Mouse (Mus musculus): ENCODE measurements around the gene Ddx19b. TPM values are rescaled to one million over a fixed set of nuclear protein-coding genes. Genes with fewer than 3 reads are reported as not detected.
"Not testable (repeated sequence)": the region's sequence is repeated elsewhere in the genome, so short reads cannot be mapped to it uniquely, and the experiment has no call there.

The Ddx19b gene
- polyA plus RNA-seq, 1 experiment from 2014 or later, result 7.2 TPM

- H3K9ac ChIP-seq (ENCODE audit: low read length); H3K27ac ChIP-seq (ENCODE audit: low read length); H3K4me2 ChIP-seq (ENCODE audit: low read depth, low read length); H3K9me3 ChIP-seq (ENCODE audit: control insufficient read depth, low read length); H3K4me3 ChIP-seq (ENCODE audit: low read length); ATAC-seq (ENCODE audit: low read depth); H3K36me3 ChIP-seq (ENCODE audit: control insufficient read depth, insufficient read depth, low read length); H3K27me3 ChIP-seq (ENCODE audit: control insufficient read depth, insufficient read depth, low read depth, low read length); H3K4me1 ChIP-seq (replicated peaks; ENCODE audit: control insufficient read depth, insufficient read depth, low read length): not testable (repeated sequence)
- 91% methylated on average over 7 of the region's 7 CpGs for WGBS
These were observed 73.0 kb downstream of the Ddx19b start for GRCm38 (mm10) chr8:110958553-110958952.

GRCm38 (mm10) chr8:110958135-110958534 lies 73.4 kb downstream of the Ddx19b start:
- Histone ChIP-seq H3K4me3 (ENCODE audit: low read length) (no peak overlapping the region), H3K27me3 (ENCODE audit: control insufficient read depth, insufficient read depth, low read depth, low read length) (no peaks in the 10 kb centered on the region), H3K4me2 (ENCODE audit: low read depth, low read length) (no peak overlapping the region), H3K9me3 (ENCODE audit: control insufficient read depth, low read length) (no peaks in the 10 kb centered on the region), H3K27ac (ENCODE audit: low read length) (no peak overlapping the region), H3K36me3 (ENCODE audit: control insufficient read depth, insufficient read depth, low read length) (peaks cover 7% of the 10 kb centered on the region; the same call in 1 of the 2 replicates), H3K4me1 (replicated peaks; ENCODE audit: control insufficient read depth, insufficient read depth, low read length) (no peaks in the 10 kb centered on the region), H3K9ac (ENCODE audit: low read length) (no peak overlapping the region)
- WGBS, result 88% methylated on average over 5 of the region's 5 CpGs
- ATAC-seq (ENCODE audit: low read depth), result no peak

GRCm38 (mm10) chr8:110957471-110957870 lies 74.1 kb downstream of the Ddx19b start:
- Histone ChIP-seq H3K4me2 (ENCODE audit: low read depth, low read length) (no peak overlapping the region), H3K9me3 (ENCODE audit: control insufficient read depth, low read length) (no peaks in the 10 kb centered on the region), H3K9ac (ENCODE audit: low read length) (no peak overlapping the region), H3K36me3 (ENCODE audit: control insufficient read depth, insufficient read depth, low read length) (peaks cover 7% of the 10 kb centered on the region; the same call in 1 of the 2 replicates), H3K27ac (ENCODE audit: low read length) (no peak overlapping the region), H3K27me3 (ENCODE audit: control insufficient read depth, insufficient read depth, low read depth, low read length) (no peaks in the 10 kb centered on the region), H3K4me3 (ENCODE audit: low read length) (no peak overlapping the region), H3K4me1 (replicated peaks; ENCODE audit: control insufficient read depth, insufficient read depth, low read length) (no peaks in the 10 kb centered on the region)
- no peak for ATAC-seq (ENCODE audit: low read depth)
- WGBS, result 87% methylated on average over 19 of the region's 19 CpGs

GRCm38 (mm10) chr8:110956619-110957450 lies 74.7 kb downstream of the Ddx19b start:
- Histone ChIP-seq H3K36me3 (ENCODE audit: control insufficient read depth, insufficient read depth, low read length) (peaks cover 7% of the 10 kb centered on the region; the same call in 1 of the 2 replicates), H3K4me1 (replicated peaks; ENCODE audit: control insufficient read depth, insufficient read depth, low read length) (no peaks in the 10 kb centered on the region)

GRCm38 (mm10) chr8:110954776-110955175 lies 76.8 kb downstream of the Ddx19b start:
- no peak overlapping the region for H3K4me2 ChIP-seq (ENCODE audit: low read depth, low read length)
- H3K36me3 ChIP-seq (ENCODE audit: control insufficient read depth, insufficient read depth, low read length), result peaks cover 7% of the 10 kb centered on the region; the same call in 1 of the 2 replicates
- H3K4me3 ChIP-seq (ENCODE audit: low read length), result no peak overlapping the region
- no peaks in the 10 kb centered on the region for H3K27me3 ChIP-seq (ENCODE audit: control insufficient read depth, insufficient read depth, low read depth, low read length)
- 67% methylated on average over 8 of the region's 8 CpGs for WGBS
- no peaks in the 10 kb centered on the region for H3K4me1 ChIP-seq (replicated peaks; ENCODE audit: control insufficient read depth, insufficient read depth, low read length)
- no peaks in the 10 kb centered on the region for H3K9me3 ChIP-seq (ENCODE audit: control insufficient read depth, low read length)
- no peak for ATAC-seq (ENCODE audit: low read depth)
- no peak overlapping the region for H3K9ac ChIP-seq (ENCODE audit: low read length)
- H3K27ac ChIP-seq (ENCODE audit: low read length), result no peak overlapping the region

More at GRCm38 (mm10) chr8:110956619-110957450, 74.7 kb downstream of the Ddx19b start:
- no peaks in the 10 kb centered on the region for H3K9me3 ChIP-seq (ENCODE audit: control insufficient read depth, low read length)
- H3K9ac ChIP-seq (ENCODE audit: low read length), result no peak overlapping the region
- WGBS, result 83% methylated on average over 15 of the region's 15 CpGs
- H3K27me3 ChIP-seq (ENCODE audit: control insufficient read depth, insufficient read depth, low read depth, low read length), result no peaks in the 10 kb centered on the region
- H3K4me2 ChIP-seq (ENCODE audit: low read depth, low read length), result no peak overlapping the region
- no peak overlapping the region for H3K4me3 ChIP-seq (ENCODE audit: low read length)
- no peak overlapping the region for H3K27ac ChIP-seq (ENCODE audit: low read length)
- no peak for ATAC-seq (ENCODE audit: low read depth)

Small RNA genes lying within 50 kb of the gene (microRNA-seq; reads per million reads assigned to microRNA genes)
- gene Gm24103 (not detected), gene Mir3473d (0.59 reads per million)

Other genes starting within 250 kb of the Ddx19b start
- gene Il34, start 225.8 kb downstream of the Ddx19b start, polyA plus RNA-seq (2015; fragmentation: Nextera tagmentation; extraction: Ambion mirVana), result 4.9 and 6.5 TPM in 2 replicates
- 73.9 and 74.9 TPM in 2 replicates for gene Cog4, start 185.2 kb downstream of the Ddx19b start, polyA plus RNA-seq (2015; fragmentation: Nextera tagmentation; extraction: Ambion mirVana)
- gene Sf3b3, start 185.0 kb downstream of the Ddx19b start, polyA plus RNA-seq (2015; fragmentation: Nextera tagmentation; extraction: Ambion mirVana), result 132 and 140 TPM in 2 replicates
- 9.8 and 10.6 TPM in 2 replicates for gene Fuk, start 129.3 kb downstream of the Ddx19b start, polyA plus RNA-seq (2015; fragmentation: Nextera tagmentation; extraction: Ambion mirVana)
- 17.6 and 19.5 TPM in 2 replicates for gene St3gal2, start 111.8 kb downstream of the Ddx19b start, polyA plus RNA-seq (2015; fragmentation: Nextera tagmentation; extraction: Ambion mirVana)
- gene Ddx19a, start 34.0 kb downstream of the Ddx19b start, polyA plus RNA-seq (2015; fragmentation: Nextera tagmentation; extraction: Ambion mirVana), result 12.9 and 13.5 TPM in 2 replicates
- 47.2 and 50.9 TPM in 2 replicates for gene Aars, start 1.4 kb upstream of the Ddx19b start, polyA plus RNA-seq (2015; fragmentation: Nextera tagmentation; extraction: Ambion mirVana)
- 2.1 and 5.4 TPM in 2 replicates for gene Exosc6, start 24.6 kb upstream of the Ddx19b start, polyA plus RNA-seq (2015; fragmentation: Nextera tagmentation; extraction: Ambion mirVana)
- not detected in 2 replicates for gene Clec18a, start 60.7 kb upstream of the Ddx19b start, polyA plus RNA-seq (2015; fragmentation: Nextera tagmentation; extraction: Ambion mirVana)
- 9.2 and 9.6 TPM in 2 replicates for gene Pdpr, start 62.9 kb upstream of the Ddx19b start, polyA plus RNA-seq (2015; fragmentation: Nextera tagmentation; extraction: Ambion mirVana)
- gene Glg1, start 227.5 kb upstream of the Ddx19b start, polyA plus RNA-seq (2015; fragmentation: Nextera tagmentation; extraction: Ambion mirVana), result 69.8 and 72.3 TPM in 2 replicates